Mouse (Mus musculus): ENCODE measurements at regions not wholly inside any gene's neighbourhood (a gene's known extent, or its start where the extent isn't known, plus 50 kb on each side); places are given as distances from the start of the nearest gene placed in this dataset.

DNA sequence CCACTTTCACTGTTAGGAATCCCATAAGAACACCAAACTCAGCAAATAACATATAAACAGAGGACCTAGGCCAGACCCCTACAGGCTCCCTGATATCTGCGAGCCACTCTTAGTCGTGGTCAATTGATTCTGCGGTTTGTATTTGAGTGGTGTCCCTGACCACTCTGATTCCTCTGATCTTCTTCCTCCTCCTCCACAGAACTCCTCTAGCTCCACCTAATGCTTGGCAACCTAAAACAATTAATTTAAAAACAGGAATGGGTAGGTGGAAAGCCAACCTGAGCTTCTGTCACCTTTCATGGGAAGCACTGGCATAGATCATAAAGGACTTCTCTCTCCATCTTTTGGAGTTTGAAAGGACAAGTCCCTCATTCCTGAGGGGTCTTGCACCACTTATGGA is 1316.0 kb downstream of the Gsdmc2 start:
- Histone ChIP-seq H3K36me3 (replicated peaks) (no peaks in the 10 kb centered on the region), H3K9ac (no peak overlapping the region), H3K4me1 (no peaks in the 10 kb centered on the region), H3K27ac (no peak overlapping the region), H3K27me3 (replicated peaks) (no peaks in the 10 kb centered on the region), H3K9me3 (no peaks in the 10 kb centered on the region), H3K4me3 (no peak overlapping the region), H3K4me2 (no peak overlapping the region)
- ATAC-seq (replicated peaks) = no peak
- 87% methylated on average over 3 of the region's 3 CpGs for WGBS

DNA sequence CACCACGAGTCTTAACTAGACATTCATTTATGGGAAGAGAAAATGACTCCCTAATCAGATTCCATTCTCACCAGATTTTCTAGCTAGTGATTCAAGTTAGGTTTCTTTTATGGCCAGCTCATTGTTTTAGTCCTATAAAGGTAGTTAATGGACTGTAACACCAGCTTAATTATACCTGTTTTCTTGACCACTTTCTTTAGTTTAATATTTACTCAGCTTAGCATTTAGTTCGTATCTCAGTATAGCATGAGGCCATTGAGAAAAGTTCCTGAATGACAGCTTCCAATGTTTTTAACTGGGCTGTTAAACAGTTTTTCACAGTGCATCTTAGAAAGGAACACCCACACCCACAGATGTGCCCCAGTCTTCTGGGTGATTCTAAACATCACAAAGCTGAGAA is 1320.3 kb downstream of the Gsdmc2 start:
- Histone ChIP-seq H3K4me3 (no peak overlapping the region), H3K9me3 (no peaks in the 10 kb centered on the region), H3K4me1 (no peaks in the 10 kb centered on the region), H3K36me3 (replicated peaks) (no peaks in the 10 kb centered on the region), H3K27me3 (replicated peaks) (no peaks in the 10 kb centered on the region), H3K4me2 (no peak overlapping the region), H3K9ac (no peak overlapping the region), H3K27ac (no peak overlapping the region)
- 49% methylated on average over 2 of the region's 2 CpGs for WGBS
- ATAC-seq (replicated peaks) = no peak

DNA sequence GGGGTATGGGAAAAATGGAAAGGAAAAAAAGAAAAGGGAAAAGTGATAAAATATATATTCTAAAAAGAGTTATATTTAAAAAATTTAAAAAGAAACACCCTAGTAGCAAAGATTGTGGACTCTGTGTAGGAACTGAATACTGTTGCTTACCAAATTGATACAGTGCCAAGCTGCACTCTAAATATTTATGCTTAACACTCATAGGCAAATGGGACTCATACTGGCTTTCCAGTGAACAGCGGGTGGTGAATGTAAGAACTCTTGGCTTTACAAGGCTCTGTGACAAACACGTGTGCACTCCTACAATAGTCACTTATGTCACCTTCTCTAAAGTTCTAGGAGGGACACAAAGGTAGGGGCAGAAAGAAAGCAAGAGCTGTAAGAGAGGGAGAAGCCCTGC is 1320.8 kb downstream of the Gsdmc2 start:
- Histone ChIP-seq H3K36me3 (replicated peaks) (no peaks in the 10 kb centered on the region), H3K27me3 (replicated peaks) (no peaks in the 10 kb centered on the region), H3K4me3 (no peak overlapping the region), H3K27ac (no peak overlapping the region), H3K9me3 (no peaks in the 10 kb centered on the region), H3K4me2 (no peak overlapping the region), H3K4me1 (no peaks in the 10 kb centered on the region), H3K9ac (no peak overlapping the region)
- ATAC-seq (replicated peaks) = no peak
- WGBS = 66% methylated on average over 2 of the region's 2 CpGs

DNA sequence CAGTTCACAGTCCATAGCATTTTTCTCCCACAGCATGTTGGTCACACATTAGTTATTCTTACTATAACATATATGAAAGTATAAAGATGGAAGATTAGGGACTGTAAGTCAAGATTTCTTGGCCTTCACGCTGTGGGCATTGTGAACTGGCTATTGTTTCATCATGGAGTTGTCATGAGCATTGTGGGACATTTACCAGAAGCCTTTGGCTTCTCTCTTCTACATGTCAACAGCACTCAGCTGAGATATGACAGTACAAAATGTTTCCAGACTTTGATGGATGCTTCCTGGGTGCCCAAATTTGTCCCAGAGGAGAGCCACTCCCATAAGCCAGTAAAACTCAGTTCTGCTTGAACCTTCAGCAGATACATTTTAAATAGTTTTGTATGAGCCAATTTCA is 1331.5 kb downstream of the Gsdmc2 start:
- Histone ChIP-seq H3K9me3 (no peaks in the 10 kb centered on the region), H3K27ac (no peak overlapping the region), H3K9ac (no peak overlapping the region), H3K27me3 (replicated peaks) (no peaks in the 10 kb centered on the region), H3K4me3 (no peak overlapping the region), H3K36me3 (replicated peaks) (no peaks in the 10 kb centered on the region), H3K4me1 (no peaks in the 10 kb centered on the region), H3K4me2 (no peak overlapping the region)
- ATAC-seq (replicated peaks) = no peak
- 73% methylated on average over 1 of the region's 1 CpGs for WGBS

DNA sequence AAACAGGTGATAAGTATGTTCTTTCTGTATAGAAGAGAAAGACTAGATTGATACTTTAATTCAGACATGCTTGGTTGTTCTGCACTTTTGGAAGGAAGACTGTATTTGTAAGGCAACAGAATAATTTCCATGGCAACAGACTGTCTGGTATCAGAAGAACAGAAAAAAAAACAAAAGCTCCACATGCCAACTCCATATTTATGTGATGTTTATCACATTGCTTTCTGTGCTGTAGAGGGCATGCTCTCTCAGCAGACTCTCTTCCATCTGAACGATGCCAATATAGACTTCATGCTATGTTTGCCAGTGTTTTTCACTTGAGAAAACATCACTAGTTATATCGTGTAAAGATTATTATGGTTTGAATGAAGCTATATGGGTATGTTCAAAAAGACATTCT is 1333.5 kb downstream of the Gsdmc2 start:
- WGBS = 87% methylated on average over 2 of the region's 2 CpGs
- Histone ChIP-seq H3K4me3 (no peak overlapping the region), H3K9ac (no peak overlapping the region), H3K27ac (no peak overlapping the region), H3K9me3 (no peaks in the 10 kb centered on the region), H3K4me1 (no peaks in the 10 kb centered on the region), H3K36me3 (replicated peaks) (no peaks in the 10 kb centered on the region), H3K27me3 (replicated peaks) (no peaks in the 10 kb centered on the region), H3K4me2 (no peak overlapping the region)
- no peak for ATAC-seq (replicated peaks)

DNA sequence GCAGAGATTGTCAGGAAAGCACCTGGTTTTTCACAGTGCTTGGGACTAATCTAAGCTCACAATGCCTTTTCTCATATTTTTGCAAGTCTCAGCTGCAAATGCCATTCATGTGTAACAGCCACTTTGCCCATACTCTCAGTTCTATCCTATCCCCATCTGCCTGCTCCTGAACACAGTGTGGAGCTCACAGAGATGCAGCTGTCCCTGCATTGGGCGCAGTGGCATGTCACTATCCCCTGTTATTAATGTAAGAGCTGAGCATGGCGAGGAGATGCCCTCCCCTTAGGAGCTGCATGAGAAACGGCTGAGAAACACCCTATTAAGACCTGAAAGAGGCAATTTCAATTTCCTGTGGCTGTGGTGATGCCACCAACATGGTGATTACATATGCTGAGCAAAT is 1341.1 kb downstream of the Gsdmc2 start:
- Histone ChIP-seq H3K4me3 (no peak overlapping the region), H3K9ac (no peak overlapping the region), H3K4me2 (no peak overlapping the region), H3K27ac (no peak overlapping the region), H3K9me3 (no peaks in the 10 kb centered on the region), H3K4me1 (no peaks in the 10 kb centered on the region), H3K36me3 (replicated peaks) (no peaks in the 10 kb centered on the region), H3K27me3 (replicated peaks) (no peaks in the 10 kb centered on the region)
- WGBS = 67% methylated on average over 3 of the region's 3 CpGs
- no peak for ATAC-seq (replicated peaks)

DNA sequence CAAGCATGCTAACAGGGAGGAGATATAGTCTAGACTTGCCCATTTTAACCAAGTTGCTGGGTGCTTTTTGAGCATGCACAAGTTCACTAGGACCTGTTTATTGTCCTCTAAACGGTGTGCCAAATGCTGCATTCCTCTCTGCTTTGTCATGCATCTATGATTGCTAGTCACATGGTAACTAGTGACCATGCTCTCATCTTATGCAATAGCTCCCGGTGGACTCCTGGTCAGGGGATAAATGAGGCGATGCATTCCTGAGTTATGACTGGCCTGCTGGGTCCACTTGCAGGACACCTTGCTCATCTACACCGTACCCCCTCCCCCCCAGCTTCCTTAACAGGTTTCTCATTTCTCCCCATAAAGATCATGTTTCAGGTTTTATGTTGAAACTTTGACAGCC is 1344.0 kb downstream of the Gsdmc2 start:
- ATAC-seq (replicated peaks) = no peak
- Histone ChIP-seq H3K4me2 (no peak overlapping the region), H3K9me3 (no peaks in the 10 kb centered on the region), H3K27me3 (replicated peaks) (no peaks in the 10 kb centered on the region), H3K4me1 (peaks cover 6% of the 10 kb centered on the region), H3K27ac (no peak overlapping the region), H3K36me3 (replicated peaks) (no peaks in the 10 kb centered on the region), H3K4me3 (no peak overlapping the region), H3K9ac (no peak overlapping the region)
- WGBS = 77% methylated on average over 4 of the region's 4 CpGs

DNA sequence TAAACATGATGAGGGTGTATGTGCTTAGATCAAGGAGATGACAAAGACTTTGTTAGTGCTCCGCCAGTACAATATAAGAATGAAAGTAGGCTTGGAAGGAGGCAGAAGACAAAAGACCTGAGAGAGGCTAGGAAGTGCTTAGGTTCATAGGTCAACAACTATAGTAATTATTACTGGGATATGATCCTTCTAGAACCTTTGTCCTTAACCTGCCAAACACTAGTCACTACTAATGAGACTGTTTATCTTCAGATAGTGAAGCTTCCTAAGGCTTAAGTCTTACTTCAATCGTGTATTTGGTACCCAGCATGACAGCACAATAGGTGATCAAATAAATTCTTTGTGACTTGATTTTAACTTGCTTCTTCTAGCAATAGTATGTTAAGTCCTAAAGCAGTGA is 1344.5 kb downstream of the Gsdmc2 start:
- no peaks in the 10 kb centered on the region for H3K27me3 ChIP-seq (replicated peaks)
- H3K9me3 ChIP-seq = no peaks in the 10 kb centered on the region
- no peak overlapping the region for H3K4me3 ChIP-seq
- WGBS = 78% methylated on average over 2 of the region's 2 CpGs
- ATAC-seq (replicated peaks) = no peak
- H3K4me1 ChIP-seq = peaks cover 8% of the 10 kb centered on the region
- no peak overlapping the region for H3K27ac ChIP-seq
- no peak overlapping the region for H3K4me2 ChIP-seq
- H3K9ac ChIP-seq = no peak overlapping the region
- H3K36me3 ChIP-seq (replicated peaks) = no peaks in the 10 kb centered on the region

DNA sequence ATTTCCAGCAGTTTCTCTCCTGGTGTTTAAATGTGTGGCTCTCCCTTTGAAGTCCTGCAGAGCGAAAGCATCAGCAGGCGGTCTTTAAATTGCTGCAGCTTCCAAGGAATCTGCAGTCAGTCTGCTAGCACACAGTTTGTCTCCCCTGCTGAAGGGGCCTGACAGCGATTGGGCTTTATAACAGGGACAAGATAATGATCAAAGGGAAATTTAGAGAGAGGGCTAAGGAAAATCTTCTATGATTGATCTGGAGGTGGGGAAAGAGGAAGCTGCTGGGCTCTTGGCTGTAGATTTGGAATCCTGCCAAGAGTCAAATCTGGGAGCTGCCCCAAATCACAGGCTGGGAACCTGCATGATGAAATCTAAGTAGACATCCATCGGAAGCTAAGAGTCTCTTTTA is 1348.8 kb downstream of the Gsdmc2 start:
- peak; percentile 90 for ATAC-seq (replicated peaks)
- Histone ChIP-seq H3K9ac (no peak overlapping the region), H3K4me3 (no peak overlapping the region), H3K9me3 (no peaks in the 10 kb centered on the region), H3K27ac (peak overlapping the region; percentile 30; the same call in 1 of the 2 replicates), H3K4me2 (peak overlapping the region; percentile 1; the same call in 1 of the 2 replicates), H3K4me1 (peaks cover 8% of the 10 kb centered on the region), H3K27me3 (replicated peaks) (no peaks in the 10 kb centered on the region), H3K36me3 (replicated peaks) (no peaks in the 10 kb centered on the region)
- WGBS = 12% methylated on average over 4 of the region's 4 CpGs

DNA sequence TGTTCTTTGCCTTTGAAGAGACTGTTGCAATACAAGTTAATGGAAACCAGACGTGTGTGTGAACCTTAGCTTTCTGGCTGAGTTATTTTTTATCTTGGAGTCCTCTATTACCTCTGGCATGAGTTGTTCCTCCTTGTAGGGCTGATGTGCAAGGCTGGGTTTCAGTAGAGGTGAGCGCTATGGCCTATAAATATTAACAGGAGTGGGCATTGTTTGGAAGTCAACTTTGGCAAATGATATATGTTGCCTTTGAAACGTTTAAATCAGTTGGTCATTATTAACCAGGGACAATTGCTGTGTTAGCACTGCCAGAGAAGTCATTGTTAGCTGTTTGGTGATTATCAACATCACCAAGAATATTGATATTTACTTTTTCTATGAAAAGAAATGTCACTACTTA is 1352.6 kb downstream of the Gsdmc2 start:
- Histone ChIP-seq H3K36me3 (replicated peaks) (no peaks in the 10 kb centered on the region), H3K4me1 (peaks cover 8% of the 10 kb centered on the region), H3K27me3 (replicated peaks) (no peaks in the 10 kb centered on the region), H3K4me2 (no peak overlapping the region), H3K27ac (no peak overlapping the region), H3K4me3 (no peak overlapping the region), H3K9ac (no peak overlapping the region), H3K9me3 (no peaks in the 10 kb centered on the region)
- WGBS = 77% methylated on average over 3 of the region's 3 CpGs
- no peak for ATAC-seq (replicated peaks)

DNA sequence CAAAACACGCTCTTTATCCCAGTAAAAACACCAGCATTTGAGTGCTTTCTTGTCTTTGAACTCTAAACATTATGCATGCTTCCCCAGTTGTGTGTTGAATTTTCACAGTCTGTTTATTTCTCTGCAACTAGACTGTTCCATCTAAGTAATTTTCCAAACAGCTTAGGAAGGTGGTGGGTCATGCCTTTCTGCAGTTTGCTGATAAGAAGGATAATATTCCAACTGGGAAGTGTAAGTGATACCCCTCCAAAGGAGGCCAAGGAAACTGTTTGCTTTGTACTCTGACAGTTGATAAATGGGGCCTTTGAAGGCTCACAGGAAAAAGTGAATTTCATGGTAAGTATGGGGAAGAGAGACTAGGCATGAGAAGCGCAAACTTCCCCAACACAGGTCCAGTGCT is 1354.4 kb downstream of the Gsdmc2 start:
- Histone ChIP-seq H3K9me3 (no peaks in the 10 kb centered on the region), H3K27ac (no peak overlapping the region), H3K4me1 (no peaks in the 10 kb centered on the region), H3K4me3 (no peak overlapping the region), H3K36me3 (replicated peaks) (no peaks in the 10 kb centered on the region), H3K27me3 (replicated peaks) (no peaks in the 10 kb centered on the region), H3K4me2 (no peak overlapping the region), H3K9ac (no peak overlapping the region)
- WGBS = 90% methylated on average over 2 of the region's 2 CpGs
- no peak for ATAC-seq (replicated peaks)

DNA sequence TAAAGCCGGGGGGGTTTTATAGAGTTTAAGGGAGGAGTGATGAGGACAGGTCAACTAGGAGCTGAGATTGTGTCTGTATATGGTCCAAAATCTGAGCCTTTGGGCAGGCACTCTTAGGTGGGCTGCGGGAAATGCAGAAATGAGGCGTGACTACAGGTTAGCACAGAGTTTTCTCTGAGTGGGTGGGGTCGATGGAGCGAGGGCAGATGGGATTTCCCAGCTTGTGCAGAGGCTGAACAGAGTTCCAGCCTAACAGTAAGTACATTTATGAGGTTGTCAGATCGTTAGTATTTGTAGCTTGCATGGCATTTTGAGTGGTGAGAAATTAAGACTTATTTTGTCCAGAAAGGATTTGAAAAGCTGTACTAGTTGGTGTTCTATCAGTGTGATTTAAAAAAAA is 1358.4 kb downstream of the Gsdmc2 start:
- H3K4me3 ChIP-seq = no peak overlapping the region
- H3K4me2 ChIP-seq = no peak overlapping the region
- no peaks in the 10 kb centered on the region for H3K4me1 ChIP-seq
- no peak overlapping the region for H3K27ac ChIP-seq
- no peaks in the 10 kb centered on the region for H3K36me3 ChIP-seq (replicated peaks)
- no peak for ATAC-seq (replicated peaks)
- no peaks in the 10 kb centered on the region for H3K9me3 ChIP-seq
- WGBS = 91% methylated on average over 6 of the region's 6 CpGs
- H3K27me3 ChIP-seq (replicated peaks) = no peaks in the 10 kb centered on the region
- no peak overlapping the region for H3K9ac ChIP-seq

DNA sequence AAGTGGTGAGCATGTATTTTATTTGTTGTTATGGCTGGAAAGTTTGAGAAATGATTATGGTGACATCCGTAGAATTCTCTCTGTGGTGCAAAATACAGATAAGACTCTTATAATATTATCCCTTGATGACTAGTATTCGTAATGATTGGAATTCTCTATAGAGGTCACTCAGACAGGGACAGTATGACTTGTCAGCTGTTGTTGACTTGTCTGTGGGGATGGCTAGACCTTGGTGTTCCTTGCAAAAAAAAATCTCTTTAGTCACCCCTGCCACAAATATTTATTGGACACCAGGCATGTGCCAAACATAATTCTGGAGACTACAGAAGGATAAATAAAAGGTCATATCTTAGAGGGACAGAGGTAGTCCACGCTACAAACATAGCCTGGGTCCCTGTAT is 1360.6 kb downstream of the Gsdmc2 start:
- ATAC-seq (replicated peaks) = no peak
- 91% methylated on average over 3 of the region's 3 CpGs for WGBS

DNA sequence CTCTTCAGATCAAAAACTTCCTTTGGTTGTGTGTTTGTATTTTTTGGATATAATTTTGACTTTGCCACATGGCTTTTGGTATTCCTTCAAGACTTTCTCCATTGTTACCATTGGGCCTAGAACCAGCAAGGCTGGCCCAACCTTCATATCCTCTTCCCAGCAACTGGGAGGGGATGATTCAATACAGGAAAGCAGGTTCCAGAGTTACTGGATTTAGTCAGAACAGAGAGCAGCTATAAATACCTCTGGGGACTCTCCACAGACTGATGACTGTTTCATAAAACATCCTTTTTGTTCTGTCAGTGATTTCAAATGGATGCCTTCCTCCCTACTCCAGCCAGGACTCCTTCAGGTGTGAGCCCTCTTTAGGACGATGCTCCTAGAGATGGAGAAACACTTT is 1361.4 kb downstream of the Gsdmc2 start:
- Histone ChIP-seq H3K36me3 (replicated peaks) (no peaks in the 10 kb centered on the region), H3K9ac (no peak overlapping the region), H3K4me1 (no peaks in the 10 kb centered on the region), H3K27ac (no peak overlapping the region), H3K4me3 (no peak overlapping the region), H3K27me3 (replicated peaks) (no peaks in the 10 kb centered on the region), H3K4me2 (no peak overlapping the region), H3K9me3 (no peaks in the 10 kb centered on the region)
- WGBS = 86% methylated on average over 1 of the region's 1 CpGs
- ATAC-seq (replicated peaks) = no peak

More for the DNA sequence above, 1360.6 kb downstream of the Gsdmc2 start:
- H3K9ac ChIP-seq = no peak overlapping the region
- no peak overlapping the region for H3K27ac ChIP-seq
- H3K27me3 ChIP-seq (replicated peaks) = no peaks in the 10 kb centered on the region
- H3K4me3 ChIP-seq = no peak overlapping the region
- no peaks in the 10 kb centered on the region for H3K4me1 ChIP-seq
- H3K36me3 ChIP-seq (replicated peaks) = no peaks in the 10 kb centered on the region
- no peaks in the 10 kb centered on the region for H3K9me3 ChIP-seq
- H3K4me2 ChIP-seq = no peak overlapping the region
